Mouse (Mus musculus) c-Kit-positive CD71-positive TER-119-positive erythroid progenitor cells, embryonic 14.5 days (primary cell): ENCODE results near the gene 9930021J03Rik.
A peak's percentile ranks its signal among the peaks of the same experiment; 100 is the strongest.

Experiments used
- DNase-seq: peaks from one replicate; pipeline ENCODE4 v3.0.0-alpha.2; 2013; ENCODE audit warnings: low spot score

Gene 9930021J03Rik

DNA sequence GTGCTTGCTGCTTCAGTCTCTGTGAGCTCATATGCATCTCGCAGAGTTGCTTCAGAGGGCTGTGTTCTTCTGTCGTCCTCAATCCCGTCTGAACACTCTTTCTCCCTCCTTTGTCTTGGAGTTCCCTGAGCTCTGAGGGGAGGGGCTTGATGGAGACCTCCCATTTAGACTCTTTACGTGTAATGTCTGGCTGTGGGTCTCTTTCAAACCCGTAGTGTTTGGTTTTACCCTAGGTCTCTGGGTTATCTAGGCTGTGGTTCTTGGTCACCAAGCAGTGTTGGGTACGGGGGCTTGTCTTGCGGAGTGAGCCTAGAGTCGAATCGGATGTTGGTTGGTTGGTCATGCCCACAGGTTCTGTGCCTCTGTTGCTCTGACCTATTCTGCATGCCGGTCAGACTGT lies 110.7 kb downstream of the 9930021J03Rik start:
- DNase-seq, result no peak

- peak; percentile 71 for DNase-seq
Observed at GRCm38 (mm10) chr19:29683844-29684540, 121.8 kb downstream of the 9930021J03Rik start.

DNA sequence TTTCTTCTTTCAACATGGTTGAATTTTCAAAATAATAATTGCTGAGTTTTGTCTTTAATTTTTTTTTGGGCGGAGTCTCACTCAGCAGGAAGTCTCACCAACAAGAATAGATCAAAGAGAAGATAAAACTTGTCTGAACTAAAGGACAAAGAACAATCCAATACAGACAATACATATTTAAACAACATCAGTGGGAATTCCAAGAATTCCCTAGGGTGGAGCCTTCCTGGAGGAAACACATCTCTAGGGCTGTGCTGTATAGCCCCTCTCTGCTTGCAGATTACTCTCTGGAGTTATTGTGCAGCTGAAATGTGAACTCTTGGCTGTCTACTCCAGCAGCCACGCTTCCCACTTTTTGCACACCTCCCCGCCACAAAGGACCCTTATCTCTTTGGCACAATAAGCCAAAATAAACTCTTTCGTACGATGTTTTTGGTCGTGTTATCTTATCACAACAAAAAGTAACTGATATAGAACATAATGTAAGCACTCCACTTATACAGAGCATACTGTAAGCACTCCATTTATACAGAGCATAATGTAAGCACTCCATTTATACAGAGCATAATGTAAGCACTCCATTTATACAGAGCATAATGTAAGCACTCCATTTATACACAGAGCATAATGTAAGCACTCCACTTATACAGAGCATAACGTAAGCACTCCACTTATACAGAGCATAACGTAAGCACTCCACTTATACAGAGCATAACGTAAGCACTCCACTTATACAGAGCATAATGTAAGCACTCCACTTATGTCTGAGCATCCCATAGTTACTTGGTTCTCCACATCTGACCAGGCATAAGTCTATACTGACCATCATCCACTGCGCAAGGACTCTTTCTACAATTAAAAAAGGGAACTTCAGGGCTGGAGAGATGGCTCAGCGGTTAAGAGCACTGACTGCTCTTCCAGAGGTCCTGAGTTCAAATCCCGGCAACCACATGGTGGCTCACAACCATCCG lies 125.3 kb downstream of the 9930021J03Rik start:
- DNase-seq, result no peak

GRCm38 (mm10) chr19:29678181-29678778 lies 127.5 kb downstream of the 9930021J03Rik start:
- DNase-seq, result no peak

GRCm38 (mm10) chr19:29676479-29677193 lies 129.2 kb downstream of the 9930021J03Rik start:
- DNase-seq, result no peak

DNA sequence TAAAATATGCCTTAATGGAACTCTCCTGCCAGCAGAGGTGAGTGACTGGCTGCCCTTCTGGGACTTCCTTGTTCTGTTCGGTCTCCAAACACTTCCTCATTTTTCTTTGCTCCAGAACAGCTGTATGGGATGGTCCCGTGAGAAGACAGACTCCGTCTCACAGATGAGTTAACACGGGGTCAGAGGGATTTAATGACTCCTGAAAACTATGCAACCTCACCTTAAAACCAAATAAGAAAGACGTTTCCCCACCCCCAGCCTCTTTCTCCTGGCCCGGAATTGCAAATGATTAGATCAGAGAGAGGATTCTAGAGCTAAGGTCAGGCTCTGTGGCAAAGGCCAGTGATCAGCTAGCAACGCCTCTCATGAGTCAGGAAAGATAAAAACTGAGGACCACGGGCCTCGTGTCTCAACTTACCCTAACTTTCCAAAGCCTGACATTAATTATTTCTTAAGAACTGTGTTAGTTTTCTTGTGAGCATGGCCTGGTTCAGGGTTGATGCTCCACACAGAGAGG lies 130.2 kb downstream of the 9930021J03Rik start:
- no peak for DNase-seq

DNA sequence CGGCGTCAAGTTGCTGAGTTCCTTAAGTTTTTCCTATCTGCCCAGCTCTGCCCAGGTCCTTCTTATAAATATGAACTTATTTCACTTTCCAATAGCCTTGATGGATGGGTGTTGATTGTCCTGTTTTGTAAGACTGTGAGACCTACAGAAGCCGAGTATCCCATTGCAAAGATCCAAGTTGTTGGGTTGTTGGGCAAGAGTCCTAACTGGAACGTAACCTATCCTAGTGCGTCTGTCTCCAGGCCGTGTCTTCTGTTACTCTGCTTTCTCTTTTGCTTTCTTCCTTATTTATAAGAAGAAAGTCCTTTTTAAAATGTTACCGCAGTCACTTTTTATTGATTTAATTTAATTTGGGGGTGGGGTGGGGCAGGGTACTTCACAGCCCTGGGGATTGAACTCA lies 130.8 kb downstream of the 9930021J03Rik start:
- DNase-seq, result no peak

- no peak for DNase-seq
Observed at GRCm38 (mm10) chr19:29672660-29673059, 133.1 kb downstream of the 9930021J03Rik start.

DNA sequence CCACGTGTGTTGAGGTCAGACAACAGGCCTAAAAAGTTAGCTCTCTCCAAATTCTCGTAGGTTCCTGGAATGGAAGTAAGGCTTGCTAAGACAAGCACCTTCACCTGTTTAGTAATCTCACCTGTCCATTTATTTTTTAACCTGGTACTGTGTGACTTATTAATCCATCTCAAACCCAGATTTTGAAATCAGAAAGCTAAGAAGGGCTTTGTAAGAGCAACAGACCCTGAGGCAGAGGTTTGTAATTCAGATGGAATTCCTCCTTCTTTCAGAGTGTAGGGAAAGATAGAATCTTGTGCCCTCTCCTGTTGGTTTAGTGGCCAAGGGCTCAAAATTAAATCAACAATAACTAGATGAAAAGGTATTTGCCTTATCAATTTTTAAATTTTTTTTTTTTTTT lies 134.6 kb downstream of the 9930021J03Rik start:
- DNase-seq, result no peak

DNA sequence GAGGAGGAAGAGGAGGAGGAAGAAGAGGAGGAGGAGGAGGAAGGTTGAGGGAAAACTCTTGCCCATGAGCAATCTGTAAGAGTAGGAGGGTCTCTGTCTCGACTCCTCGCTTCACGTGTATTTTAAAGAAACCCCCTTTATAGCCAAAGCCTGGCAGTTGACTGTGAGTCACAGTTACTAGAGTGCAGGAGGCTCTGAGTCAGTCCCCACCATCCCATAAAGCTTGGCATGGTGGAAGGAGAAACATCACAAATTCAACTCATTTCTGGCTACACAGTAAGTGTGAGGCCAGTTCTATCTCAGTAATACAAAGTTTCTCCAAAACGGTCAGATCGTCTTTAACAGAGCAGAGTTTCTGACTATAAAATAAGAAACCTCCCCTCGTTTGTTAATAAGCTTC lies 135.5 kb downstream of the 9930021J03Rik start:
- no peak for DNase-seq

DNA sequence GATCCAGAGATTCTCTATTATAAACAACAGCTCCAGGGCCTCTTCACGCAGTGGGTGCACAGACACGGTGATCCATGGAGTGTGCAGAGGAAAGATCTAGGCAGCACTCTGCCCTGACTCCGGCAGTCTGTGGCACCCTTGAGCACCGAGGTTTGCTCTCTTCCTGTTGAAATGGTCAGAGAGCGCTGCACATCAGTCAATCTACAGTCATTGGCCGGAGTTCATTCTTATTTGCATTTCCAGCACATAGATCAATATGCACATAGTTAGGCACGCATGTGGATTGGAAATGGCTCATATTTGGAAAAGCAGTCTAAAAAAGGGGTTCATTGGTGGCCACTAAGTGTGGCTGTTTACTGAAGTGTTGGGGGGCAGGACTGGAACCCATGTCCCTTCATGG lies 137.7 kb downstream of the 9930021J03Rik start:
- no peak for DNase-seq

DNA sequence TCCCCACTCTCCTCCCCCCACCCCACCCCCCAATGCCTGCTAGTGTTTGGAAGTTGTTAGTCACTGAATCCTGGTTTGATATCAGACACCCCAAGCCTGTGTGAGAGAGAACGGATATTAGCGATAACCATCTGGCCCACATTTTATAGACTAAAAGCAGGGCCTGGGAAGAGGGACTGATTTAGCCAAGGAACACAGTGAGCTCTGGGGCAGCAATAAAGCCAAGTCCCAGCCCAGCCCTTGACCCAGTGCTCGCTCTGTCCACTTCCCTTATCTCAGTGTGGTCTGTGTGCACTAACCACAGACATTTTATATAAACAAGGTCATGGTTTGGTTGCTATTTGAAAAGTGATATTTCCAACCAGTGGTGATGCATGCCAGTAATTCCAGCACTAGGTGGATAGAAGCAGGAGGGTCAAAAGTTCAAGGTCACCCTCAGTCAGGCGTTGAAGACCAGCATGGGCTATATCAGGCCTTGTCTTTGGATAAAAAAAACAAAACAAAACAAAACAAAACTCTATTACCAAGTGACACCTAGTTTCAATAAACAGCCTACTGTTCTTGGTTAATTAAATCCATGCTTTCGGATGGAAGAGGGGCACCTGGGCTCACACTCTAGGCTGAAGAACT lies 138.7 kb downstream of the 9930021J03Rik start:
- no peak for DNase-seq

GRCm38 (mm10) chr19:29666164-29666563 lies 139.6 kb downstream of the 9930021J03Rik start:
- no peak for DNase-seq

- no peak for DNase-seq
Observed at GRCm38 (mm10) chr19:29664934-29665333, 140.9 kb downstream of the 9930021J03Rik start.
